Mouse (Mus musculus) hindbrain, embryonic 13.5 days (tissue): ENCODE data around the gene Pifo. TPM values are rescaled to one million over a fixed set of nuclear protein-coding genes. Genes with fewer than 3 reads are reported as not detected.
A peak's percentile ranks its signal among the peaks of the same experiment; 100 is the strongest.
"Not testable (repeated sequence)": the region's sequence is repeated elsewhere in the genome, so short reads cannot be mapped to it uniquely, and the experiment has no call there.

ENCODE experiments used
- ATAC-seq: fragments of 200-750 bp; cut with Nextera tagmentation; 2 replicates; pipeline ENCODE4 v1.8.0; 2017; ENCODE audit warnings: moderate TSS enrichment; ENCODE audit not compliant: low FRiP score
- H3K27ac ChIP-seq: fragments of 300-500 bp; sonication (generic); 2 replicates; pipeline ENCODE4 v1.5.1; 2015; ENCODE audit warnings: inconsistent platforms, mild to moderate bottlenecking, moderate library complexity
- H3K27me3 ChIP-seq: fragments of 300-500 bp; sonication (generic); 2 replicates; pipeline ENCODE4 v1.6.1; 2015; ENCODE audit warnings: mild to moderate bottlenecking, inconsistent platforms
- H3K36me3 ChIP-seq: fragments of 300-500 bp; sonication (generic); 2 replicates; pipeline ENCODE4 v1.6.1; 2015; ENCODE audit warnings: mild to moderate bottlenecking, inconsistent platforms
- H3K4me1 ChIP-seq: fragments of 300-500 bp; sonication (generic); replicated peaks from 2 replicates; pipeline ENCODE4 v1.6.1; 2015; ENCODE audit warnings: inconsistent platforms
- H3K4me2 ChIP-seq: fragments of 300-500 bp; sonication (generic); 2 replicates; pipeline ENCODE4 v1.6.1; 2015; ENCODE audit warnings: inconsistent platforms, mild to moderate bottlenecking, moderate library complexity
- H3K4me3 ChIP-seq: fragments of 300-500 bp; sonication (generic); 2 replicates; pipeline ENCODE4 v1.5.1; 2015; ENCODE audit warnings: mild to moderate bottlenecking, inconsistent platforms
- H3K9ac ChIP-seq: fragments of 300-500 bp; sonication (generic); 2 replicates; pipeline ENCODE4 v1.6.1; 2015; ENCODE audit warnings: mild to moderate bottlenecking, inconsistent platforms
- H3K9me3 ChIP-seq: fragments of 300-500 bp; sonication (generic); 2 replicates; pipeline ENCODE4 v1.6.1; 2016; ENCODE audit warnings: inconsistent platforms
- WGBS: fragments of 180-500 bp; shearing (Covaris S2); methylation state at CpG from one replicate; pipeline ENCODE4 v1.1.7; 2015; 5-methylcytosine and 5-hydroxymethylcytosine counted together
- polyA plus RNA-seq: library from polyadenylated mRNA; unstranded; fragments of >200 nt; fragmentation: Nextera tagmentation; extraction: Ambion mirVana; gene quantifications from 2 replicates; pipeline ENCODE4 v1.2.1, GENCODE M21; 2015

The Pifo gene
- polyA plus RNA-seq = 5.3 and 10.0 TPM in 2 replicates

- Histone ChIP-seq H3K36me3 (no peaks in the 10 kb centered on the region), H3K9me3 (no peaks in the 10 kb centered on the region), H3K27ac (no peak within 1 kb of the TSS), H3K27me3 (no peaks in the 10 kb centered on the region), H3K4me3 (no peak within 1 kb of the TSS), H3K9ac (no peak within 1 kb of the TSS), H3K4me2 (no peak within 1 kb of the TSS), H3K4me1 (no peaks in the 10 kb centered on the region)
- 87% methylated on average over 2 of the region's 2 CpGs for WGBS
- ATAC-seq = no peak
These were observed at the start of gene Pifo for GRCm38 (mm10) chr3:106014546-106014945. Gene Pifo, minus strand, starts transcription at chr3:106014646.

GRCm38 (mm10) chr3:106057966-106058365 lies 43.5 kb upstream of the Pifo start:
- WGBS = 90% methylated on average over 3 of the region's 3 CpGs
- Histone ChIP-seq H3K27me3 (no peaks in the 10 kb centered on the region), H3K36me3 (no peaks in the 10 kb centered on the region), H3K4me1 (no peaks in the 10 kb centered on the region), H3K9me3 (no peaks in the 10 kb centered on the region), H3K4me2 (no peak overlapping the region), H3K27ac (no peak overlapping the region), H3K9ac (no peak overlapping the region), H3K4me3 (no peak overlapping the region)
- no peak for ATAC-seq

- Histone ChIP-seq H3K9ac (no peak overlapping the region), H3K4me2 (no peak overlapping the region), H3K9me3 (no peaks in the 10 kb centered on the region), H3K36me3 (no peaks in the 10 kb centered on the region), H3K4me3 (no peak overlapping the region), H3K27me3 (no peaks in the 10 kb centered on the region), H3K27ac (no peak overlapping the region), H3K4me1 (no peaks in the 10 kb centered on the region)
- ATAC-seq = no peak
- 71% methylated on average over 18 of the region's 18 CpGs for WGBS
These were observed 37.5 kb upstream of the Pifo start for GRCm38 (mm10) chr3:106051896-106052295.

- Histone ChIP-seq H3K4me3 (no peak overlapping the region), H3K27ac (no peak overlapping the region), H3K27me3 (no peaks in the 10 kb centered on the region), H3K36me3 (no peaks in the 10 kb centered on the region), H3K4me1 (no peaks in the 10 kb centered on the region), H3K9me3 (no peaks in the 10 kb centered on the region), H3K4me2 (no peak overlapping the region), H3K9ac (no peak overlapping the region)
- ATAC-seq = no peak
- 96% methylated on average over 2 of the region's 2 CpGs for WGBS
These were observed 25.9 kb upstream of the Pifo start for GRCm38 (mm10) chr3:106040306-106040705.

- no peak within 1 kb of the TSS for H3K4me3 ChIP-seq
- no peak within 1 kb of the TSS for H3K9ac ChIP-seq
- H3K4me1 ChIP-seq = no peaks in the 10 kb centered on the region
- WGBS = 97% methylated on average over 1 of the region's 1 CpGs
- no peaks in the 10 kb centered on the region for H3K36me3 ChIP-seq
- no peak for ATAC-seq
- no peak within 1 kb of the TSS for H3K27ac ChIP-seq
- H3K27me3 ChIP-seq = no peaks in the 10 kb centered on the region
- no peak within 1 kb of the TSS for H3K4me2 ChIP-seq
- no peaks in the 10 kb centered on the region for H3K9me3 ChIP-seq
These were observed 18.3 kb upstream of the Pifo start, which contains the start of gene Chil5 for GRCm38 (mm10) chr3:106032781-106033180. Gene Chil5, minus strand, starts transcription at chr3:106032814.

- H3K36me3 ChIP-seq = no peaks in the 10 kb centered on the region
- H3K4me1 ChIP-seq = no peaks in the 10 kb centered on the region
- no peak overlapping the region for H3K4me3 ChIP-seq
- ATAC-seq = no peak
- H3K27me3 ChIP-seq = no peaks in the 10 kb centered on the region
- no peak overlapping the region for H3K27ac ChIP-seq
- no peak overlapping the region for H3K4me2 ChIP-seq
- H3K9me3 ChIP-seq = no peaks in the 10 kb centered on the region
- no peak overlapping the region for H3K9ac ChIP-seq
- 86% methylated on average over 2 of the region's 2 CpGs for WGBS
These were observed 9.7 kb upstream of the Pifo start for GRCm38 (mm10) chr3:106024135-106024534.

GRCm38 (mm10) chr3:106021840-106022239 lies 7.4 kb upstream of the Pifo start:
- no peak for ATAC-seq

GRCm38 (mm10) chr3:106003360-106003759 lies 11.1 kb downstream of the Pifo start:
- WGBS = 74% methylated on average over 10 of the region's 10 CpGs
- not testable (repeated sequence) for H3K36me3 ChIP-seq, H3K4me1 ChIP-seq, H3K27ac ChIP-seq, H3K27me3 ChIP-seq, H3K4me2 ChIP-seq, H3K9ac ChIP-seq, ATAC-seq, H3K4me3 ChIP-seq, H3K9me3 ChIP-seq

More at GRCm38 (mm10) chr3:106021840-106022239, 7.4 kb upstream of the Pifo start:
- no peak overlapping the region for H3K27ac ChIP-seq
- no peaks in the 10 kb centered on the region for H3K9me3 ChIP-seq
- no peak overlapping the region for H3K4me3 ChIP-seq
- no peak overlapping the region for H3K9ac ChIP-seq
- no peaks in the 10 kb centered on the region for H3K4me1 ChIP-seq
- H3K4me2 ChIP-seq = no peak overlapping the region
- H3K27me3 ChIP-seq = no peaks in the 10 kb centered on the region
- H3K36me3 ChIP-seq = no peaks in the 10 kb centered on the region

GRCm38 (mm10) chr3:106001416-106002370 lies 12.8 kb downstream of the Pifo start:
- 25% methylated on average over 17 of the region's 17 CpGs for WGBS
- H3K9ac ChIP-seq = 0 out of 2 replicates have a peak overlapping the region, but pooled peaks have one; percentile 46

GRCm38 (mm10) chr3:106000707-106001375 lies 13.6 kb downstream of the Pifo start:
- Histone ChIP-seq H3K9ac (0 out of 2 replicates have a peak overlapping the region, but pooled peaks have one; percentile 46), H3K27ac (no peak overlapping the region)
- peak; percentile 43; the same call in 1 of the 2 replicates for ATAC-seq

More at GRCm38 (mm10) chr3:106001416-106002370, 12.8 kb downstream of the Pifo start:
- H3K27ac ChIP-seq = no peak overlapping the region
- peaks cover 9% of the 10 kb centered on the region for H3K4me1 ChIP-seq
- peak overlapping the region; percentile 26 for H3K4me3 ChIP-seq
- H3K4me2 ChIP-seq = peak overlapping the region; percentile 53
- no peaks in the 10 kb centered on the region for H3K36me3 ChIP-seq
- peak; percentile 90 for ATAC-seq
- 0 out of 2 replicates have a peak, but pooled peaks cover 3% of the 10 kb centered on the region for H3K27me3 ChIP-seq
- no peaks in the 10 kb centered on the region for H3K9me3 ChIP-seq

GRCm38 (mm10) chr3:105994730-105995129 lies 19.7 kb downstream of the Pifo start:
- Histone ChIP-seq H3K36me3 (no peaks in the 10 kb centered on the region), H3K9ac (no peak overlapping the region), H3K4me1 (no peaks in the 10 kb centered on the region), H3K27me3 (no peaks in the 10 kb centered on the region), H3K9me3 (no peaks in the 10 kb centered on the region), H3K4me3 (no peak overlapping the region), H3K27ac (no peak overlapping the region), H3K4me2 (no peak overlapping the region)
- WGBS = 79% methylated on average over 2 of the region's 2 CpGs
- ATAC-seq = no peak

More at GRCm38 (mm10) chr3:106000707-106001375, 13.6 kb downstream of the Pifo start:
- WGBS = 22% methylated on average over 11 of the region's 11 CpGs
- Histone ChIP-seq H3K36me3 (no peaks in the 10 kb centered on the region), H3K4me3 (peak overlapping the region; percentile 26), H3K4me2 (peak overlapping the region; percentile 53), H3K27me3 (0 out of 2 replicates have a peak, but pooled peaks cover 3% of the 10 kb centered on the region), H3K9me3 (no peaks in the 10 kb centered on the region), H3K4me1 (peaks cover 9% of the 10 kb centered on the region)

- no peak overlapping the region for H3K9ac ChIP-seq
- H3K36me3 ChIP-seq = no peaks in the 10 kb centered on the region
- H3K9me3 ChIP-seq = no peaks in the 10 kb centered on the region
- no peaks in the 10 kb centered on the region for H3K4me1 ChIP-seq
- H3K4me2 ChIP-seq = no peak overlapping the region
- H3K27me3 ChIP-seq = no peaks in the 10 kb centered on the region
- ATAC-seq = no peak
- H3K27ac ChIP-seq = no peak overlapping the region
- H3K4me3 ChIP-seq = no peak overlapping the region
- WGBS = 35% methylated on average over 4 of the region's 4 CpGs
These were observed 22.7 kb downstream of the Pifo start for GRCm38 (mm10) chr3:105991653-105992283.
